Mouse (Mus musculus): ENCODE results near the gene Zkscan4.

The Zkscan4 gene

DNA sequence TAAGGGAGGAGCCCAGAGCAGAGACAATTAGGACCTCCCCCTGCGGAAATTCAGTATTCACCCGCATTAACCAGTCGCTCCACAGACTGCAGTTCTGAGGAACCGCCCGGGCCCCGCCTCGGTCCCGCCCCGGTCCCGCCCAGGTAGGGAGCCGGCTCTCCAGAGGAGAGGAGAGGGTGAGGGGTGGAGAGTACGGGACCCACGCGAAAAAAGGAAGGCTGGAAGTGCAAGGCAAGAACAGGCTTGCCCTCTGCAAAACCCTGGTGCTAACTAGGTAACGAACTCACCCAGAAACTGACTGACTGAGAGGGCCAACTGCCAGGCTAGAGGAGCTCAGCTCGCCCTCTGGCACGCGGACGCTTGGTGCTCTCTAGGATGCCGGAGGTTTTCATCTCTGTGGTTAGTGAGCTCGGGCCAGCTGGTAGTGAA is 27.5 kb downstream of the Zkscan4 start:
- in situ Hi-C loops (cut with MboI; ENCODE audit: low sequenced_read_pairs): no loop called here

DNA sequence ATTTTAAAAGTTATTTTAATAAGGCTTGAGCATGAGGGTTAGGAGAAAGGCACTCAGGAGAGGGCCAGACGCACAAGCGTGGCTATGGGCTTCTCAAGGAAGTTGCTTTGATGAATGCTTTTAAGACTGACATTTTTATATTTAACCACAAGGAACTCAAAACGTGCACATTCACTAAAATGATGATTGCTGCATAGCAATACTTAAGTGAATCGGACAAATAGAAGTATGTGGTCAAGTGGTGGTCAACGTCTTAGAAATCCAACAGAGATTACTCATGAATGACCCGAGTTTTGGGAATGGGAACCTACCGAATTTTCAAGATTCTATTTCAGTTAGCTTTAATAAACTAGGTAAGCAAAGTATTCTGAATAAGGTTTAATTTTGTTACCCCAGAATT is 51.4 kb downstream of the Zkscan4 start:
- in situ Hi-C loops (cut with MboI; ENCODE audit: low sequenced_read_pairs): no loop called here

DNA sequence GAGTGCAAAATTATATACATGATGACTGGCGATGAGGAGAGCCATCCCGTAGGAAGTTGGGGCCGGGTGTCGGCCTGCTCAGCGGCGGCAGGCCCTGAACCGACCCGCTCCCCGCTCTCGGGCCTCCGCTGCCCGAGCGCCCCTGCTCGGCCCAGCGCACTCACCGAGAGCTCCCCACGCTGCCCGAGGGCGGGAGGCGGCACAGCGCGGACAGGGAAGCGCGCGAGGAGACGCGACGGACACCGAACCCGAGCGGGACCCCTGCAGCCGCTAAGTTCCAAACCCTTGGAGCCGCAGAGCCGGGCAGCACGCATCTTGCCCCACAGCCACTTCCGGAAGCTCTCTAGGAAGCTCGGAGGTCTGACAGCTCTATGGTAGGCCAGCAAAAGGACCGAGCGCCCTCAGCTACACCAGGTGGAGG is 52.1 kb downstream of the Zkscan4 start, which contains the start of gene Zkscan8:
Zkscan8 (minus strand) TSS at position 340 of the 421 bp plus-strand sequence.
- in situ Hi-C loops (cut with MboI; ENCODE audit: low sequenced_read_pairs): no loop called here
